Mouse (Mus musculus) brain, embryonic 14.5 days (tissue): Measurements from ENCODE around the gene Rassf1.

Source experiments
- CTCF ChIP-seq: fragments of 200-500 bp; IDR thresholded peaks from 2 replicates; pipeline ENCODE4 v1.5.1; 2012; ENCODE audit warnings: inconsistent platforms, mild to moderate bottlenecking, moderate library complexity, borderline replicate concordance; ENCODE audit not compliant: insufficient read depth, insufficient read length; ENCODE audit errors: extremely low read depth
- POLR2A ChIP-seq: fragments of 200-500 bp; IDR thresholded peaks from 2 replicates; pipeline ENCODE4 v1.6.1; 2012; ENCODE audit warnings: mild to moderate bottlenecking, inconsistent platforms, borderline replicate concordance; ENCODE audit not compliant: poor library complexity, insufficient read depth, insufficient read length, severe bottlenecking; ENCODE audit errors: extremely low read depth

DNA sequence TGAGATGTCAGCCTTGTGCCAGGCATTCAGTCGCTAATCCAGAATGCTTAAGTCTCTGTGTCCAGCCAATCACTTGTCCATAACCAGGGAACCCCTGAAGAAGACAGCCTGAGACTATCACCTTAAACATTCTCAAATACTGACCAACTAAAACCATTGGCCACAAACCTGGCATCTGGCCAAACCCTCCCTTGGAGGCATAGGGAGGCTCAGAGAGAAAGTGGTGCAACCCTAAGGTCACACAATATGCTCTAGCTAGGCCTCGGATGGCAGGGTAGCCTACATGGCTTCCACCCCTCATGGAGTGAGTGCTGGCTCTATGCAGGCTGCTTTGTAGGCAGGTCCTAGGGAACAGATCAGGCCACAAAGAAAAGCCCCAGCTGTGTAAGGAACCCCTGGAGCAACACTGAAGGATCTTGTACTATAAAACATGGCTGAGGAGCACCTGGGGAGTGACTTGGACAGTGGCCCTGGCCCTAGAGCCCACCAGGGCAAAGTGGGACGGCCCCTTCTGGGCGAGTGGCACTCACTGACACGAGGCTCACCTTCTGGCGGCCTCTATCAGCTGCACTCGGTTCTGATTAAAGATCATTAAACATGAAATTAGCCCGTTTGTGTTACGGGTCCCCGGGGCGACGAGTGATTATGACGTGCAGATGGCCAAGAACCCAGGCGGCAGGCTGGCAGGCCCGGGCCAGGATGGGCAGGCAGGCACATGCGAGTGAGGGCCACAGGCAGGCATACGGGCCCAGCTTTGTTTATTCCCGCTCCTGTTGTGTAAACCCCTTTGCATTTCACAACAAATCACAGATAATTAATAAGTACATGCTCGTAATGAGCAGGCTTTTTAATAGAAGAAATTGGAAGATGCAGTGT, 46.5 kb upstream of the Rassf1 start:
- TF ChIP-seq CTCF (no peak), POLR2A (no peak)
